Mouse (Mus musculus) kidney, postnatal 4 days (tissue): ENCODE measurements around the gene Chrng.

Experiments used
- DNase-seq, 2 experiments: peaks; one replicate each; pipeline ENCODE4 v3.0.0; 2021; ENCODE audit warnings: mixed read lengths in 2 of 2

Chrng gene

GRCm38 (mm10) chr1:87200811-87201210 lies 3.6 kb upstream of the Chrng start:
- DNase-seq: no peak

GRCm38 (mm10) chr1:87201848-87202247 lies 2.6 kb upstream of the Chrng start:
- DNase-seq: no peak

- no peak for DNase-seq
Observed at GRCm38 (mm10) chr1:87203779-87204178, 678 bp upstream of the Chrng start.

GRCm38 (mm10) chr1:87205038-87205437 lies 581 bp downstream of the Chrng start:
- no peak for DNase-seq

- DNase-seq: no peak
Observed at GRCm38 (mm10) chr1:87205502-87205901, 1.0 kb downstream of the Chrng start.

GRCm38 (mm10) chr1:87206339-87206738 lies 1.9 kb downstream of the Chrng start:
- peak; percentile 47 to 62 for DNase-seq

- no peak for DNase-seq
Observed at GRCm38 (mm10) chr1:87211431-87211830, 7.0 kb downstream of the Chrng start.

- DNase-seq: peak; percentile 95 to 98
Observed at GRCm38 (mm10) chr1:87213735-87214704, 9.6 kb downstream of the Chrng start, which contains the start of gene Eif4e2. Gene Eif4e2, plus strand, starts transcription at chr1:87213914.

- DNase-seq: no peak
Observed at GRCm38 (mm10) chr1:87214748-87215147, 10.3 kb downstream of the Chrng start.

- DNase-seq: no peak
Observed at GRCm38 (mm10) chr1:87217938-87218337, 13.5 kb downstream of the Chrng start.

GRCm38 (mm10) chr1:87225739-87226138 lies 21.3 kb downstream of the Chrng start:
- DNase-seq: no peak

- no peak for DNase-seq
Observed at GRCm38 (mm10) chr1:87226409-87227159, 22.1 kb downstream of the Chrng start.

GRCm38 (mm10) chr1:87227160-87227550 lies 22.7 kb downstream of the Chrng start:
- no peak for DNase-seq

GRCm38 (mm10) chr1:87230606-87231005 lies 26.1 kb downstream of the Chrng start:
- DNase-seq: no peak

GRCm38 (mm10) chr1:87232197-87232596 lies 27.7 kb downstream of the Chrng start:
- peak; percentile 20 to 28 for DNase-seq

- DNase-seq: peak in 1 of 2 experiments; percentile 22
Observed at GRCm38 (mm10) chr1:87239056-87239455, 34.6 kb downstream of the Chrng start.

- DNase-seq: no peak
Observed at GRCm38 (mm10) chr1:87243021-87243420, 38.6 kb downstream of the Chrng start.

- no peak for DNase-seq
Observed at GRCm38 (mm10) chr1:87245430-87245829, 41.0 kb downstream of the Chrng start.

GRCm38 (mm10) chr1:87245929-87246815 lies 41.7 kb downstream of the Chrng start:
- DNase-seq: peak; percentile 88 to 90

- no peak for DNase-seq
Observed at GRCm38 (mm10) chr1:87252040-87252609, 47.7 kb downstream of the Chrng start.

GRCm38 (mm10) chr1:87255173-87255572 lies 50.7 kb downstream of the Chrng start:
- no peak for DNase-seq

- no peak for DNase-seq
Observed at GRCm38 (mm10) chr1:87257691-87258090, 53.2 kb downstream of the Chrng start.
